Mouse (Mus musculus): Measurements from ENCODE around the gene Il1rapl1.

Gene Il1rapl1

DNA sequence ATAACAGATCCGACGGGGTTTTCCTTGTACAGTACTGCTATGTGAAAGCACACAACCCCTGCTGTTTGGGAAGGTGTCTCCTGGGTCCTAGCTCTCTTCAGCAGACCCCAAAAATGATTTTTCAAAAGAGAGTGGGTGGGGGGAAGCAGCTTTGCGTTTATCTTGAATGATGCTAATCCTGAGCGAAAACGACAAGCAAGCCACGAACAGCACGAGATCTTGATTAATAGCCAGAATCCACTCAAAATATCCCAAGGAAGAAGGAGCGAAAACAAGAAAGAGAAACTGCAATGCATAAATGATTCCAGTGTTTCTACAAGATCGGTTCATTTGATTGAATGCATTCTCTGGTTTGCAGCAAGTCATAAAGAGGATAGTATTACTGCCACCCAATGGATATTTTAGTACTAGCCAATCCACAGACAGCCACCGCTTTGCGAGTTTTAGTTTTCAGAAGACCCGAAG is at the start of gene Il1rapl1:
Il1rapl1 (minus strand) TSS at position 37 of the 465 bp plus-strand sequence.
- no peak for DNase-seq (ENCODE audit: low read depth)

DNA sequence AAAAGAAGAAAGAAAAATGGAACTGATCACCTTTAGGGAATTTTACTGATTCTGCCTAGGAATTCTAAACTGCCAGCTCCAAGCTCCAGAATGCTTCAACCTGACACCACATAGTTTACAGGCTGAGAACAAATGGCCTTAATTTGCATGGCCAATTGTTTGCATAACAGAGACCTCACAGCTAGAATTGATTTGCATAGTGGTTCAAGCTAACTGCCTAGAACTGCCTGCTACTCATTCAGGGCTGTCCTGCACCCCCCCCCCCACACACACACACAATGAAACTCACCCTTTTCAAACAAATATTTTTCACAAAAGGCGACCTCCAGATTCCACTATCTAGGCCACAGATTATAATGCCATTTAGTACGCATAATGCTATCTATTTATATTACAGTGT is 42.6 kb upstream of the Il1rapl1 start:
- no peak for DNase-seq (ENCODE audit: low read depth)

DNA sequence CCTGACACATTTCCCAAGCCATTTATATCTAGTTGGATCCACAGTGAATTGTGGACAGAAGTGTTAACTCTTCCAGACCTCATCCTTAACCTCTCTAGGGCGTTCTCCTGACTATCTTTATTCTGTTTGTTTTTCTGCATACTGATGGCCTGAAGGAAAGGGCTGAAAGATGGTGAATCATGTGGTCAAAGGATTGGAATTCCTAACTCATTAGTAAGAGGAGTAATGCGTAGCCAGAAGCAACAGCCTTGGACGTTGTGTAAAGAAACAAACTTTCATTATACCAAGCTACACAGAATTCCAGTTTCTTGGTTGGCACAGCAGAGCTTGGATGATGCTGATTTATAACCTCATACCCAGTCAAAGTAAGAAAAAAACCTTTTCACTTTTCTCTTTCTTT is 10.2 kb upstream of the Il1rapl1 start:
- DNase-seq (ENCODE audit: low read depth) = no peak

DNA sequence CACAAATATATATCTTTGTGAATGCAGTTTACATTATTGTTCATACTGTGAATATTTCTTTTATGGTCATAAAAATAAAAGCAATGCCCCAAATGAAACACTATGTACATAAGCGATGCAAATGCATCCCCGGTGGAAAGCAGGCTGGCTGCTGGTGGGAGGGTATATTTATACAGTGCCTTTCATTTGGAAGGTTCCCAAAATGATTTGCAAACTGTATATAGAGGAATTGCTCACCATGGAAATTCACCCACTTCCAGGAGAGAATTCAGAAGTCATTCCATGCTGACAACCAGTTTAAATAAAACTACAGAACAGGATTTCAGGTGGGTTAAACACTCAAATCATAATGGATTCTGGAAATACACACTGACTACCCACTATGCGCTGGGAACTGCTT is 4.6 kb upstream of the Il1rapl1 start:
- no peak for DNase-seq (ENCODE audit: low read depth)

DNA sequence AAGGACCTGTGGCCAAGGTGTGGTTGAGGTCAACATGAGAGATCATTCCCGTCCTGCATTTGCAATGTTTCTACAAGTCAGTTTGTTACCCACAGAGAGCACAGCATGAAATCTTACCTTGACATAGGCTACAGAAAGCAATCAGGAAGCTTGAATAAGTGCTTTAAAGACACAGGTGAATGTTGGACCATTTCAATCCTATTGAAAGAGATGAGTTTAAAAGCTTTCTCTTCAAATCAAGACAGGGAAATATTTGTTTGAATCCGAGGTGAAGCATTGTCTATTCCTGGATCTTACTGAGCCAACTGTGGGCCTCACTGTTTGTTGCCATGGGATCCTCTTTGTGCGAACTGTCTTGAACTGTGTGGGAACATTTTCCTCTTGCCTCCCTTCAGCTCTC is 2.4 kb upstream of the Il1rapl1 start:
- no peak for DNase-seq (ENCODE audit: low read depth)

DNA sequence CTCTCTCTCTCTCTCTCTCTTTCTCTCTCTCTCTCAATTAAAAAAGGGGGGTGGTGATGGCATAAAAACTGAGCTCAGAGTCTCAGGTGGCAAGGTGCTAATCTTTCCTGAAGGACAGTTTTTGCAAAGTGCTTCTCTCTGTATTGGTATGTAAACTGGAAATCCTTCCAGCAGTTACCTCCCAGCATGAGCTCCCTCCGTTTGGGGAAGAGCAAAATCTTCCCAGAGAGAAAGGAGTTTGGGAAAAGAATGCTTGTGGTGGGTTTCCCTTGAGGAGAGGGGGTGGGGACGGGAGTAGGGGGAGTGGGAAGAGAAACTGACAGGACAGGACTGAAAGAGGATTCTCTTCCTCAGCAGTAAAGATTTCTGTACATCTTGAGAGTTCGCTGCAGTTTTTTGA is 881 bp upstream of the Il1rapl1 start:
- DNase-seq (ENCODE audit: low read depth) = no peak

DNA sequence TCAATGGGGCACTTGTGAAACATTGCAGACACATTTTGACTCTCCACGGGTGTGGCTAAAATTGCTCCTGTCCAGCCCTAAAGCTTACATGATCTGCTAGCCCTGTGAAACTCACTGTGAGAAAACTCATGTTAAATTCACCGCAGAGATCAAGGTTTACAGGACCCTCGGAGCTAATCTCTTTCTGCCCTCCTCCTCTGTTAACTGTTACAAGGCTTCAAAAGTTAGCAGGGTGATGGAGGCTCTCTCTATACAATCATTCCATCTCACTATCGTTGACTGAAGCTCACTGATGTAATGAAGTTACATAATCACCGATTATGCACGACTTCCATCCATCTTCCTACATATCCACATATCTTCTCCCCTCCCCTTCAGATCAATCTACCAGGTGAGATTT is 1.9 kb downstream of the Il1rapl1 start:
- DNase-seq (ENCODE audit: low read depth) = no peak

DNA sequence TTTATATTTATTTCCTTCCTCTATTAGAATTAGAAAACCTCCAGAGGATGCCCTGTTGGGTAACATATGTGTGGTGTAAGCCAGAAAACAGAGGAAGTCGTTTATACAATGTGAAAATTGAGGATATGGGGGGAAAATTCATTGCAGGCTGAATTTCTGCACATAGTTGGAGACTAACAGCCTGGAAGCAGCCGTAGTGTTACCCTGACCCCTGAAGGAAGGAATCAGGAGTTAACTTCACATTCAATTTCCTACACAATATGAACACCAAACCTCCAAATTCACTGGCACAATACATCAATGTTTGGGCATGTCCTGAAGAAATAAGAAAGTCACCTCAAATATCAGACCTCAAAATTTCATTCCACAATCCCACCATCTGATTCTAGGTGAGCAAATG is 3.2 kb downstream of the Il1rapl1 start:
- no peak for DNase-seq (ENCODE audit: low read depth)

DNA sequence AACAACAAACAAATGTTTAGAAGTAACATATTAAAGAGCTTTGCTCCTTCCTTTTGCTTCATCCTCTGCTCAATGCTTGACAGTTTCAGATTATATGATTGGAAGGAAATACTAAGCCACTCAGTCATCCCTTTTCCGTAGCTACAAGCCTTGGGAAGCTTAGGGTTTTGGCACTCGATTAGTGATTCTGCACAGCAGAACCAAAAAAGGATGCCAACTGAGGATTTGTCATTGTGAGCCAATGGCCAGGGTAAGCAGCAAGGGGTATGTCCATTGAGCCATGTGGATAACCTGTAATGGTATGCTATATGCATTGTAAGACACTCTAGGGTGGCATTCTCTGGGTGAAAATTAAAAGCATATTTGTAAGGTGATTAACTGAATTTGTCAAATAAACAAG is 5.7 kb downstream of the Il1rapl1 start:
- no peak for DNase-seq (ENCODE audit: low read depth)

DNA sequence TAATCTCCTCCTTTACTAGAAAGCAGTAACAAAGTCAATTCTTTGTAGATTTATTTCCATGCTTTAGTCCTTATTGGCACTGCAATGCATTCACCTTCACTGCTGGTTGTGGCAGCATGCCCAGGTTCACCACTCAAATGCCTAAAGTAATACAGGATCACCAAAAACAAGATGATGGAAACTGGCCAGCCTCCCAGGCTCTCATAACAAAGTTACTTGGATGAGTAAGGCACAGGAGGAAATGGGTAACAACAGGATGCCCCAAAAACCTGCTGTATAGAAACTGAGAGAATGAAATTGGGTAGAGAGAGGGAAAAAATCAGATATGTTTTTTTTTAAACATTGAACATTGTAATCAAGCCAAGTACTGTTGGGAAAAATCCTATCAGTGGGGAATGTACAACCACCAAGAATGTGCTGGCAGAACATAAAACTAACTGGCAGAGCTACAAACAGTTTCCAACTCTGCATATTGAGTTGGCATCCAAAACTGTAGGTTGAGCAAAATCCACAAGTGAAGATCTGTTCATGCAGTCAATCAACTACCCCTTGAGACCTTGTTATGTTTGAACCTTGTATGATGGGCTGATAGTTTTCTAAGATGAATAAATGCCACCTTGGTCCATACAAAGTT is 21.4 kb downstream of the Il1rapl1 start:
- peak; percentile 20 for DNase-seq (ENCODE audit: low read depth)

DNA sequence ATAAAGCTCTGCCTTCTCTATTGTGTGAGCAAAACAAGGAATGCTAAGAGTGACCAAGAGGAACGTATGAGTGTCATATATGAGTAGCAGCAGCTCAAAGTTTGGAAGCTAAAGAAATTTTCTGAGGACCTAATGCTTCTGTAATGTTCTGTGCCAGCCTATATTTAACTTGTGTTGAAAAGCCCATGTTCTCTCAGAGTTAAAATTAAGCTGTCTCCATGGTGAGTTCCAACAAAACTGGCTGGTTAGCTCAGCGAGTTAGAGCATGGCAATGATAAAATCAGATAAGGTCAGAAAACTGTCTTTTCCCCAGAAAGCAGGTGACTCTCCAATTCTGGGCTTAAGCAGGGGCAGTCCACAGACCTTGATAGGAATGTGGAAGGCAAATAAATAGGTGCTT is 25.6 kb downstream of the Il1rapl1 start:
- no peak for DNase-seq (ENCODE audit: low read depth)

DNA sequence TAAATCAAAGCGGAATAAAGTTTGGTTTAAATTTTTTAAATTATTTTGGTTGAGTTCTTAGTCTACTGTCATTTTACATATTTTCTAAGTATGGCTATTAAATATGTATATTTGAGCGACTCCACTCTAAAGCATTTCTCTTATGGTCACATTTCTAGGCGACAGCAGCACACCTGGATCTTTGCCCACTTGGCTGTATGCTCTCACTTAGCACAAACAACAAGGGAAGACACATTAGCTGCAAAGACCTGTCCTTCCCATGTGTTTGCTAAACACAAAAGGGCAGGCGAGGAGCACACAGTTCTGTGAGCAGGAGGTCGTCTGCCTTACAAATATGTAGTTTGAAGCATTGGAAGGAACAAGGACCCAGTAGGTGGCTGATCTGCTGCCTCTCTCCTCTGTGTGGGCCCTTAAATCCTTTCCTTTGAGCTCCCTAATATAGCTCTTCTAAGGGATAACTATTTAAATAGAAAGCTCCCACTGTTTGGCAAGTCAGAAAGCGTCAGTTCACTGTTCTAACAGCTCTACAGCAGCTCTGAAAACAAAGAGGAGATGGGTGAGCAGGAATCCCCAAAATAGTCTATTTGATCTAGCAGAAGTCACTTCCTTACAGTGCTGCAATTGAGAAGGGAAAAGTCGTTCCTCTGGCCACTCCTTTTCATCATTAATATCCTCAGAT is 42.6 kb downstream of the Il1rapl1 start:
- DNase-seq (ENCODE audit: low read depth) = no peak

DNA sequence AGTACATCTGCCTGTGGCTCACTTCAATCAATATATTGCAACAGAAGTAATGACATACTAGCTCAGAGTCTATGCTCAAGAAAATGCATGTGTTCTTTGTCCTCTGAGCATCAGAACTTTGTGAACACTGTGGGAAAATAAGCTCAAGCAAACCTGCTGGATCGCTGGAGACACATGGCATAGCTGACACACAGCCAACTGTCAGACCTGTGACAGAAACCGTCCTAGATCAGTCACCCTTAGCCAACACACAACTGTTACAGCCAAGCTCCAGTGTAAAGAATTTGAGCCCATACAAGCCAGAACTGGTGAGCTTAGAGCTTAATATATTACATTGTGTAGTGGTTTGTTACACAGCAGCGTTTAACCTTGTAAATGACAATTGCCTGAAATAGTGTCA is 45.1 kb downstream of the Il1rapl1 start:
- no peak for DNase-seq (ENCODE audit: low read depth)

DNA sequence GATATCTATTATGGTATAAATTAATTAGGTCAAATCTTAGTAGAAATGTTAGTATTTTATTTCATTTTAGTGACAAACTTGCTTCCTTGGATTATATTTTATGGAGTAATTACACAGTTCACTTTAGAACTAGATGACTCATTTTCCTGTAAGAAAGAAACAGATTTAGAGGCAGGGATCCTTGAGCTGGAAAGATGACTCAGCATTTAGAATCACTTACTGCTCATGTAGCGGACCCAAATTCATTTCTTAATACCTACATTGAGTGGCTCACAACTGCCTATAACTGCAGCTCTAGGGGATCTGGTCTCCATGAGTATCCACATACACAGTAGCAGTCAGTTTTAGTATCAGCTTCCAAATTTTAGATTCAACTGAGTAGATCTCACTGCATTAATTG is 71.9 kb downstream of the Il1rapl1 start:
- no peak for DNase-seq (ENCODE audit: low read depth)

DNA sequence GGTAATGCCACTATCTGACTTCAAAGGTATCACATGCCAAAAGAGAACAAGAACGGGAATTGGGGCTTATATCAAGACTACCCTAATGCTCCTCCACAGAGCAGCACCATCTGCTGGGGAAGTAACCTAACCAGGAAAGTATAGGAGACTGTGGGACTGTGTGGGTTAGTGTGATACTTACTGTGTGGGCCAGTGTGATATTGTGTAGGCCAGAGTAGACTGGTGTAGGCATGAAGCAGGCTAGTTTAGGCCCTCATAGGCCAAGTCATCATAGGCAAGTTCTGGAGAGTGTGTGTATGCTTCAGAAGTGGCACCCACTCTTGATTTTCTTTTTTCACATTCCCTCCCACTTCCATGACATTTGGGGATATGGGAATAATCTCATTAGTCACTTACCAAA is 76.5 kb downstream of the Il1rapl1 start:
- no peak for DNase-seq (ENCODE audit: low read depth)

DNA sequence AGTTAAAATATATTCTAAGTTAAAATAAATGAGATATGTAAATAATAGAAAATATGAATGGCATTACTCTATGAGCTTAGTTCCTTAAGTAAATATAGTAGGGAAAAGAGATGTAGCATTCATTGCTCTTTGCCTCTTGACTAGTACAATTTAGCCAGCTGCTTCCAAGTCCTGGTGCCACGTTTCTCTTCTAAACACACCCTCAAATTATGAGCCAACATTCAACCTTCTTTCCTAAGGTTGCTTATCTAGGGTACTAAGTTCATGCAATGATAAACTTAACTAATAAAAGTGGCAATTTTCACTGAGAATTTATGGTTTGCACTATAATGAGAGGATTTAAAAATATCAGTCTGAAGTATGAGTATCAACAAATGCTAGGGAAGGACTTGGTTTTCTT is 218.3 kb downstream of the Il1rapl1 start:
- no peak for DNase-seq (ENCODE audit: low read depth)

DNA sequence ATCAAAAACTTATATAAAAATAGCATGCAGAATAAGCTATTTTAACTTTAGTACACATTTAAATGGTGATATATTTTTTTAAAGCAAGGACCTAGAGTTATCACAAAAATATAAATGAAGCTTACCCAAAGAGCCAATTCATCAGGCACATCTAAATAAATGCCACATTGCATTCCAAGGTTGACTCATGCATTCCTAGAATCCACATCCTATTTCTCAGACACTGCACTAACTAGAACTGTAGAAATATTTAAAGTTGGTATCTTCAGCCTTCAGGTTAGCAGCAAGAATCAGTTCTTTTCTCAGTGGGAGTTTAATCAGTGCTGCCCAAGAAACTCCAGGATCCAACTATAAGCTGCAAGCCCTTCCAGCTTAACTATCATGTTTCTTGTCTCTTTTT is 223.5 kb downstream of the Il1rapl1 start:
- DNase-seq (ENCODE audit: low read depth) = peak; percentile 0

DNA sequence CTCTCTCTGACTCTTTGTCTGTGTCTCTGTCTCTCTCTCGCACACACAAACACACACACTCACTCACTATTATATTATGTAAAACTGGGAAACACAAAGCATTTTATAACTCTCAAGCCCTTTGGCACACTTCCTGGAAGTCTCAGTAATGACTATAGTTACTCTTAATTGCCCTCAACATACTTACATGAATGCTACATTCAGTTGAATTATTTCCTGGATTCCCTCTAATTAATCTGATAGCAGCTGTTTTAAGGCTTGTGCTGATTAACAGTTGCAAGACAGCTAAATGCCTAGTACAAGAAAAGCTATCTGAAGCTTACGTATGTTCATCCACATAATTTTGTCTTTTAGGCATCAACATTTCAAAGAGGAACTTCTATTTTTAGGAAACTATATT is 261.3 kb downstream of the Il1rapl1 start:
- no peak for DNase-seq (ENCODE audit: low read depth)

DNA sequence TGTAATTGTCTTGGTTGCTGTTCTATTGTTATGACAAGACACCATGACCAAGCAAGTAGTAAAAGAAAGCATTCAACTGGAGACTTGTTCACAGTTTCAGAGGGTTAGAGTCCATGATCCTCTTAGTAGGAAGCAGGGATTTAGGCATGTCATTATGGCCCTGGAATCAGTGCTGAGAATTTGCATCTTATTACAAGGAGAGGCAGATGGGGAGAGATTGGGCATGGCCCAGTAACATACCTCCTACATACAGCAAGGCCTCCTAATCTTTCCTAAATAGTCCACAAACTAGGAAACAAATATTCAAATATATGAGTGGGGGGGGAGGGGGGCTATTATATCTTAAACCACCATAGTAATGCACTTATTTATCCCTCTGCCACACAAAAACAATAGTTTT is 301.6 kb downstream of the Il1rapl1 start:
- DNase-seq (ENCODE audit: low read depth) = no peak

DNA sequence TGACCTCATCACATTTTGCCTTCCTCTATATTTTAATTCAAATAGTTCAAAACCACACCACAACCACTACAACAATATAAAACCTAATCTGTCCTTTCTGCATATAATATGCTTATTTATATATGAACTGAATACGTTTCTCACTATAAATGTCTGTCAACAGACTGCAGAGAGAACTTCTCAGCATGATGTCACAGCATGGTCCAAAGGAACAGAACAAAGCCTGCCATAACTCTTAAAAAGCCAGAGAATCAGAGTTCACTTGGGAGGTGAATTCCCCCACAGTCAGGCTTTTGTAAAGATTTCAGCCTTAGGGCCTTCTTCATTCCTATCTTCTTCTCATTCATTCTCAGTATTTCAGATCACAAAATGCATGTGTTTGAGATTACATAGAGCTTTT is 307.7 kb downstream of the Il1rapl1 start:
- DNase-seq (ENCODE audit: low read depth) = no peak

DNA sequence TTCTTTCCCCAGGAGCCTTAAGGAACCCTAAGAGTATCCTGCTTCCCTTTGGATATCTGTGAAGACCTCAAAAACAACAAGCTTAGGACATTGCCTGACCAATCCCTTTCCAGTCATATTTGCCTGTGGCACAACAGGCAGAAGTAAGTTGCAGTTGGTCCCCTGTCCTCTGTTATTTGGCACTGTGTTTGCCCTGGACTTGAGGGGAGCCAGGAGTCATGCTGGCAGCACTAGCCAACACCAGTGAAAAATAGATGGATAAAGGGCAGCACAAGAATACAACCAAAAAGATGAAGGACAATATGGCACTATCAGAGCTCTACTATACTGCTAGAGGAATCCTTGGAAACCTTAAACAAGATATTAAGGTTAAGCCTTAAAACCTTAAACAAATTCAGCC is 322.4 kb downstream of the Il1rapl1 start:
- no peak for DNase-seq (ENCODE audit: low read depth)

DNA sequence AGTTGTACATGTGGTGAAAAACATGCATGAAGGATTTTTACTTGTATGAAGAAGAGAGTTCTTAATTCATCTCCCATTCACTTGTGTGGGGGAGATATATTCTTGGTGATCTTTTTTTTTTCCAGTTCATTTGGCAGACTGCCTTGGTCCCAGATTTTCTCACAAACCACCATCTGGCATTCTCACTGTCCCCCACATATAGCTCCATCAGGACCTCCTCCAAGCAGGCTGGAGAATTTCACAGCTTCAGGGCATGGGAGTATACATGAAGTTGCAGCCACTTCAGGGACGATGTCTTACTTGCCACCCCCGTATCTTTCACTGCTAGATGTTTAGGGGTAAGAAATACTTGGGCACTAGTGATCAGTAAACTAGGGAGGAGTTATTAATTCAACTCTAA is 404.9 kb downstream of the Il1rapl1 start:
- DNase-seq (ENCODE audit: low read depth) = no peak

DNA sequence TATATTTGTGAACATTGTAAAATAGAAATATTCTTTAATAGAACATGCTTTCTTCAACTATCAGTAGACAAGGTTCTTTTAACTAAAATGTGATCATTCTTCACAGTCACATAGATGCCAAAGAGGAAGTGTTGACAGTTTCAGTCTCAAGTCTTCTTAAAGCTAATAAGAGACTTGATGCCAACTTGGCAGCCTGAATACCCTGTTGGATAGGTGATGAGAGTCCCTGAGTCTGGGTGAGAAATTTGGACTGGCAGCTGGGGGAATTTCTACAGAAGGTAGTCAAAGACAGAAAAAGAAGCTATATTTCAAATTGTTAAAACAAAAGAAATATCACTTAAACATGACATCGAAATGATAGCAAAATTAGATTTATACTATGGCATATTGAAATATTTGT is 451.6 kb downstream of the Il1rapl1 start:
- DNase-seq (ENCODE audit: low read depth) = no peak

DNA sequence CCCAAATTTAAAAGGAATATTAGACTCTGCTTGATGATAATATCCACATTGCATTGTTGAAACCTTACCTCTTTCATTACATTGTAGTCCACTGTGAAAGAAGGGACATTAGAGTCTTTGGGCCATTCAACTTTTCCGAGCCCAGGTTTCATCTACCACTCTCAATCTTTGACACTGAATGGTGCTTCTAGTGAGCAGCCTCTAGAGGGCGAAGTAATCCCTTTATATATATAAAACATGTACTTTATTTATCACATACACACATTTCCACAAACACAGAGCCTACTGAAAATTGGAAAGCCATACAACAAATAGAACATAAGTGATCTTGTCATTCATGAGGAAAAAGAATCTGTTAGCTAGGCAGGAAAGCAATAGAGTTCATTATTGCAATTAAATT is 459.8 kb downstream of the Il1rapl1 start:
- no peak for DNase-seq (ENCODE audit: low read depth)

Measured in fibroblast of lung, adult 2 months (primary cell).